11 mouse cellular contexts compared by ENCODE assay signal in the genomic region with DNA sequence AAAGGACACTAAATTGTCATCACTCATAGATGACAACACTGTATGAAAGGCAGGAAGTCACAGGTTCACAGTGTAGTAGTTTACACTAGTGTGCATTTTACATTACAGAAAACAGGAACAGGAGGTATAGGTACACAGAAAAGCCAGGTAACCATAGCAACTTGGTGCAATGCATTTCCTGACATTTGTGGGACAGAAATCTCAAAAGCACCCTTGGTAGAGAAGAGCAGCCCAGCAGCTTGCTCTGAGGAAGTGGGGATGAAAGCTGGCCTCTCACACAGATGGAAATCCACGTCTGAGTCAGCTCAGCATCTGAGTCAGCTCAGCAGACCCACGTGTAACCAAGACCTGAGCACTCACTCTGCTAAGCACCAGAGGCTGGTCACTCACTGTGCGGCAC. TPM values are rescaled to one million over a fixed set of nuclear protein-coding genes. Genes with fewer than 3 reads are reported as not detected.
DNase-seq lines count a peak whose midpoint lies in the region; ATAC-seq lines count a peak whose summit lies in the region.
"Had no signal": no experiment of that assay in that cellular context is flagged by ENCODE, and none has a peak within 500 bp of the region (broad histone marks: within the 10 kb centered on the region; RNA-seq: fewer than 3 reads in every experiment).

No protein-coding gene starts in this region.

- ATAC-seq in hematopoietic stem cell, adult 5-6 weeks (replicated peaks in 1 of 2; ENCODE audit: insufficient read depth in 1 of 2, low FRiP score in 2 of 2, low TSS enrichment in 1 of 2, low read depth in 1 of 2, poor library complexity in 2 of 2, severe bottlenecking in 2 of 2) = peak; percentile 32 to 79; a peak in 3 of 4 replicates
- ATAC-seq in midbrain, embryonic 15.5 days (replicated peaks) = no peak
- ATAC-seq: Patski had no signal

- no peak overlapping the region for H3K4me3 ChIP-seq in midbrain, embryonic 15.5 days
- H3K4me3 ChIP-seq: neural tube, embryonic 12.5 days had no signal

- peak; percentile 34 to 66 for DNase-seq in layer of hippocampus, adult 18-20 months (ENCODE audit: low spot score in 2 of 2)
- DNase-seq in layer of hippocampus, postnatal 25 days (ENCODE audit: extremely low spot score in 1 of 2, low spot score in 1 of 2) = no peak
- peak; percentile 61 for DNase-seq in 3T3-L1 (ENCODE audit: low read depth, low spot score)
- DNase-seq in B cell, adult 2 months = peak; percentile 53 to 62
- no peak for DNase-seq in heart, adult 18-20 months
- DNase-seq in spleen, adult 18-20 months = no peak
- DNase-seq: heart, postnatal 14 days had no signal

- no peaks in the 10 kb centered on the region for H3K9me3 ChIP-seq in midbrain, embryonic 15.5 days
- H3K9me3 ChIP-seq: neural tube, embryonic 12.5 days had no signal

- no peak overlapping the region for H3K9ac ChIP-seq in midbrain, embryonic 15.5 days
- H3K9ac ChIP-seq: neural tube, embryonic 12.5 days had no signal

- no peak overlapping the region for H3K27ac ChIP-seq in midbrain, embryonic 15.5 days
- H3K27ac ChIP-seq: neural tube, embryonic 12.5 days had no signal

- no peaks in the 10 kb centered on the region; the same call in 1 of the 2 replicates for H3K36me3 ChIP-seq in midbrain, embryonic 15.5 days (replicated peaks)

- H3K27me3 ChIP-seq in midbrain, embryonic 15.5 days (replicated peaks) = no peaks in the 10 kb centered on the region
- H3K27me3 ChIP-seq: neural tube, embryonic 12.5 days; Patski had no signal

- peaks cover 14% of the 10 kb centered on the region for H3K4me1 ChIP-seq in midbrain, embryonic 15.5 days
- H3K4me1 ChIP-seq: neural tube, embryonic 12.5 days had no signal

- 76% methylated on average over 3 of the region's 3 CpGs for WGBS in midbrain, embryonic 15.5 days

- no peak overlapping the region for H3K4me2 ChIP-seq in midbrain, embryonic 15.5 days
- H3K4me2 ChIP-seq: neural tube, embryonic 12.5 days had no signal

RNA-seq across cellular contexts. Expression of gene Iqgap1, which starts 59.7 kb away (rescaled TPM):
- total RNA-seq in layer of hippocampus, adult 18-20 months (2021) = 10 to 100 TPM; 18.1 TPM
- 10 to 100 TPM; 15.9 to 23.3 TPM for total RNA-seq in layer of hippocampus, postnatal 25 days (2021)
- 141 and 147 TPM in 2 replicates for total RNA-seq in hematopoietic stem cell, adult 5-6 weeks (2017)
- 22.0 and 22.1 TPM in 2 replicates for polyA plus RNA-seq in midbrain, embryonic 15.5 days (2015; fragmentation: Nextera tagmentation; extraction: Ambion mirVana)
- total RNA-seq in heart, adult 18-20 months (2021) = 10 to 100 TPM; 32.7 to 35.3 TPM

Comparison
In these comparisons a context has a peak if more than half of its experiments do, and no peak if none do; other contexts are left out.
1. DNase-seq: peak in layer of hippocampus, adult 18-20 months (2 of 2), 3T3-L1 (single experiment) and B cell, adult 2 months (2 of 2); none in layer of hippocampus, postnatal 25 days (0 of 2), heart, adult 18-20 months (0 of 2) and spleen, adult 18-20 months (0 of 2).